ENCODE assay signal across 26 mouse cellular contexts in the genomic region with DNA sequence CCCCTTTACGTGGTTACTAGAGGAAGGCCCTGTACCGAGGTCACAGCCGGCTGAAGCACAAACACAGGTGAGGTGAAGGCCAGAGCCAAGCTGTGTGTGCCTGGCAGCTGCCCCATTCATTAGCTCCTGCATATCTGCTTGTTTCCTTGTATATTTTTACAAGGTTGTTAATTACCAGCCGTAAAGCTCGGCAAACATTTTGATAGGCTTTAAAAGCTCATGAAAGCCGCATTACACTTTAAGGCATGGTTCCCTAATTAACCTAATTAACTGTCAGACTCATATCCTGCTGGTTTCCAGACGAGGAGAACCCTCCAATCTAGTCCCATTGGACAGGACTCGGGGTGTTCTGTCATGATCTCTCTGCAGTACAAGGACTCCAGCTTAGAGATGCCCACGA. TPM values are rescaled to one million over a fixed set of nuclear protein-coding genes. Genes with fewer than 3 reads are reported as not detected.
"Had no signal": no experiment of that assay in that cellular context is flagged by ENCODE, and none has a peak within 500 bp of the region (broad histone marks: within the 10 kb centered on the region; RNA-seq: fewer than 3 reads in every experiment).

No protein-coding gene starts in this region.

- H3K4me2 ChIP-seq: liver, embryonic 13.5 days; midbrain, embryonic 11.5 days had no signal

- H3K27ac ChIP-seq: kidney, postnatal 0 days; layer of hippocampus, adult 2 months; liver, embryonic 13.5 days had no signal

- H3K4me1 ChIP-seq: liver, embryonic 13.5 days had no signal

- H3K4me3 ChIP-seq: layer of hippocampus, adult 2 months; liver, embryonic 13.5 days had no signal

- H3K36me3 ChIP-seq: liver, embryonic 13.5 days had no signal

- H3K9me3 ChIP-seq: liver, embryonic 13.5 days had no signal

- H3K9ac ChIP-seq: liver, embryonic 13.5 days had no signal

- DNase-seq: kidney, adult 11 months; kidney, adult 9 months; kidney, postnatal 25 days; layer of hippocampus, adult 9-11 months; liver; liver, embryonic 13.5 days; lung, adult 2 months; lung, postnatal 14 days; lung, postnatal 4 days; midbrain, embryonic 14.5 days; thymus, adult 18-20 months; thymus, postnatal 4 days had no signal

RNA-seq across cellular contexts. Expression of gene Gm14214, which starts 34.9 kb away (rescaled TPM):
- polyA plus RNA-seq: kidney, postnatal 0 days; large intestine, adult 2 months; limb, embryonic 11.5 days; liver, embryonic 13.5 days; liver, embryonic 16.5 days; lung, adult 2 months; lung, embryonic 16.5 days; midbrain, embryonic 11.5 days; midbrain, embryonic 14.5 days; midbrain, postnatal 0 days; neural tube, embryonic 11.5 days; neural tube, embryonic 14.5 days; small intestine, adult 2 months; spleen, adult 2 months; stomach, embryonic 16.5 days; testis, adult 2 months had no signal

RNA-seq across cellular contexts. Expression of gene a, which starts 56.2 kb away (rescaled TPM):
- polyA plus RNA-seq: liver, embryonic 16.5 days; lung, adult 2 months; lung, embryonic 16.5 days; neural tube, embryonic 14.5 days; spleen, adult 2 months had no signal
